25 mouse cellular contexts compared by ENCODE assay signal in genomic region chr1:37009880-37010279, GRCm38 (mm10). TPM values are rescaled to one million over a fixed set of nuclear protein-coding genes. Genes with fewer than 3 reads are reported as not detected.
A peak's percentile ranks its signal among the peaks of the same experiment; 100 is the strongest.
DNase-seq lines count a peak whose midpoint lies in the region; ATAC-seq and TF ChIP-seq lines count a peak whose summit lies in the region.
"Had no signal": no experiment of that assay in that cellular context is flagged by ENCODE, and none has a peak within 500 bp of the region (broad histone marks: within the 10 kb centered on the region; RNA-seq: fewer than 3 reads in every experiment).

No protein-coding gene starts in this region.

- intact Hi-C loops in heart, postnatal 10 days (cut with DNase I), result no loop called here

- no peak for TF ChIP-seq POLR2A in myocyte (IDR thresholded peaks at IDR 0.05; ENCODE audit: insufficient read length, low read depth)

- H3K36me3 ChIP-seq in embryonic facial prominence, embryonic 14.5 days (ENCODE audit: control insufficient read depth, insufficient read depth, low read length), result no peaks in the 10 kb centered on the region
- no peaks in the 10 kb centered on the region for H3K36me3 ChIP-seq in embryonic facial prominence, embryonic 10.5 days (replicated peaks)
- H3K36me3 ChIP-seq in myocyte (ENCODE audit: control insufficient read depth, insufficient read depth), result no peaks in the 10 kb centered on the region
- H3K36me3 ChIP-seq: embryonic facial prominence, embryonic 13.5 days; heart, embryonic 10.5 days; hindbrain, embryonic 13.5 days had no signal

- H3K4me3 ChIP-seq in embryonic facial prominence, embryonic 14.5 days (ENCODE audit: low read depth, low read length), result no peak overlapping the region
- no peak overlapping the region for H3K4me3 ChIP-seq in embryonic facial prominence, embryonic 10.5 days
- H3K4me3 ChIP-seq in myocyte, result no peak overlapping the region
- H3K4me3 ChIP-seq: embryonic facial prominence, embryonic 13.5 days; forebrain, embryonic 13.5 days; heart, embryonic 10.5 days; hindbrain, embryonic 13.5 days had no signal

- 59% methylated on average over 10 of the region's 10 CpGs for WGBS in embryonic facial prominence, embryonic 14.5 days
- WGBS in embryonic facial prominence, embryonic 10.5 days, result 79% methylated on average over 10 of the region's 10 CpGs

- ATAC-seq in embryonic facial prominence, embryonic 14.5 days (ENCODE audit: low read depth), result peak; percentile 30; the same call in 1 of the 2 replicates
- ATAC-seq: CD4-positive, CD25-positive, alpha-beta regulatory T cell, adult 4 months; forebrain, embryonic 13.5 days; forebrain, postnatal 0 days; hindbrain, postnatal 0 days had no signal

- H3K9ac ChIP-seq in embryonic facial prominence, embryonic 14.5 days (ENCODE audit: low read depth, low read length), result no peak overlapping the region
- H3K9ac ChIP-seq: embryonic facial prominence, embryonic 13.5 days; forebrain, embryonic 13.5 days; forebrain, postnatal 0 days; hindbrain, embryonic 13.5 days had no signal

- H3K27me3 ChIP-seq in embryonic facial prominence, embryonic 14.5 days (replicated peaks; ENCODE audit: control insufficient read depth, insufficient read depth, low read length), result no peaks in the 10 kb centered on the region
- H3K27me3 ChIP-seq in embryonic facial prominence, embryonic 10.5 days (replicated peaks; ENCODE audit: low read depth, poor library complexity, severe bottlenecking), result no peaks in the 10 kb centered on the region
- no peaks in the 10 kb centered on the region for H3K27me3 ChIP-seq in myocyte (ENCODE audit: control insufficient read depth, insufficient read depth, insufficient read length)
- H3K27me3 ChIP-seq: embryonic facial prominence, embryonic 13.5 days; forebrain, embryonic 13.5 days; hindbrain, embryonic 13.5 days had no signal

- H3K9me3 ChIP-seq in embryonic facial prominence, embryonic 14.5 days (ENCODE audit: control insufficient read depth, low read length), result no peaks in the 10 kb centered on the region
- H3K9me3 ChIP-seq in embryonic facial prominence, embryonic 10.5 days, result no peaks in the 10 kb centered on the region
- H3K9me3 ChIP-seq: embryonic facial prominence, embryonic 13.5 days; forebrain, embryonic 13.5 days; heart, embryonic 10.5 days; hindbrain, embryonic 13.5 days had no signal

- DNase-seq in embryonic facial prominence, embryonic 14.5 days (ENCODE audit: low spot score), result peak; percentile 29
- DNase-seq in embryonic facial prominence, embryonic 10.5 days (ENCODE audit: low spot score), result no peak
- DNase-seq in heart, adult 11 months, result peak; percentile 78
- DNase-seq in heart, postnatal 10 days, result no peak
- peak; percentile 16 to 20 for DNase-seq in right cerebral cortex, adult 2 months (ENCODE audit: low spot score in 2 of 2)
- DNase-seq in right cerebral cortex, postnatal 4 days, result no peak
- no peak for DNase-seq in thymus, postnatal 4 days
- DNase-seq: adrenal gland, adult 2 months; adrenal gland, postnatal 36 days; B cell, adult 2 months; cerebellum, adult 11 months; cerebellum, adult 8-10 months; cerebellum, postnatal 25 days; forebrain, postnatal 0 days; gastrocnemius, postnatal 36 days; heart, adult 18-20 months; heart, postnatal 14 days had no signal

- no peaks in the 10 kb centered on the region for H3K4me1 ChIP-seq in embryonic facial prominence, embryonic 14.5 days (ENCODE audit: control insufficient read depth, insufficient read depth, low read length)
- H3K4me1 ChIP-seq in embryonic facial prominence, embryonic 10.5 days, result peaks cover 2% of the 10 kb centered on the region; the same call in 1 of the 2 replicates
- H3K4me1 ChIP-seq: embryonic facial prominence, embryonic 13.5 days; forebrain, embryonic 13.5 days; heart, embryonic 10.5 days; hindbrain, embryonic 13.5 days had no signal

- no peaks in the 10 kb centered on the region for H3K79me2 ChIP-seq in myocyte (ENCODE audit: control insufficient read depth, insufficient read depth)

- H3K4me2 ChIP-seq in embryonic facial prominence, embryonic 14.5 days (ENCODE audit: low read depth, low read length), result no peak overlapping the region
- peak overlapping the region; percentile 0 for H3K4me2 ChIP-seq in myocyte (ENCODE audit: low read depth)
- H3K4me2 ChIP-seq: embryonic facial prominence, embryonic 13.5 days; forebrain, embryonic 13.5 days; hindbrain, embryonic 13.5 days had no signal

- no peak overlapping the region for H3ac ChIP-seq in myocyte (ENCODE audit: control insufficient read depth, insufficient read length)

- no peak overlapping the region for H3K27ac ChIP-seq in embryonic facial prominence, embryonic 14.5 days (replicated peaks; ENCODE audit: low read depth, low read length)
- no peak overlapping the region for H3K27ac ChIP-seq in embryonic facial prominence, embryonic 10.5 days (replicated peaks)
- H3K27ac ChIP-seq: embryonic facial prominence, embryonic 13.5 days; forebrain, embryonic 13.5 days; heart, embryonic 10.5 days; hindbrain, embryonic 13.5 days; hindbrain, postnatal 0 days had no signal

TF ChIP-seq in myocyte, 11 proteins besides CTCF, POLR2A, EP300 and RAD21:
- TF ChIP-seq TCF12 (IDR thresholded peaks at IDR 0.05; ENCODE audit: insufficient read depth, poor library complexity, severe bottlenecking) (peak; percentile 9), MYOD1 (IDR thresholded peaks at IDR 0.05; ENCODE audit: control insufficient read depth in 1 of 3, insufficient read length in 2 of 3, low read depth in 2 of 3) (peak in 2 of 3 experiments; percentile 49 to 52), CEBPB (IDR thresholded peaks at IDR 0.05; ENCODE audit: insufficient read depth, poor library complexity, severe bottlenecking) (no peak)

RNA-seq across cellular contexts. Expression of gene Vwa3b, which starts 16.5 kb away (rescaled TPM):
- polyA plus RNA-seq in embryonic facial prominence, embryonic 14.5 days (2014; fragmentation: Nextera tagmentation; extraction: Ambion mirVana), result 2.0 and 2.3 TPM in 2 replicates
- polyA plus RNA-seq in embryonic facial prominence, embryonic 10.5 days (2016; fragmentation: Nextera tagmentation; extraction: Ambion mirVana), result 0.42 and 0.48 TPM in 2 replicates
- total RNA-seq in heart, postnatal 10 days (2021), result under 1 TPM; 0.57 to 0.77 TPM
- polyA plus RNA-seq in myocyte (2012; fragmentation: generic; extraction: Trizol), result not detected
- total RNA-seq: hematopoietic stem cell, adult 5-6 weeks had no signal
- polyA plus RNA-seq: adrenal gland, adult 2 months; heart, embryonic 10.5 days had no signal

Comparison
In these comparisons a context has a peak if more than half of its experiments do, and no peak if none do; other contexts are left out.
1. DNase-seq: peak in embryonic facial prominence, embryonic 14.5 days (single experiment), heart, adult 11 months (single experiment) and right cerebral cortex, adult 2 months (2 of 2); none in embryonic facial prominence, embryonic 10.5 days (single experiment), heart, postnatal 10 days (0 of 2), right cerebral cortex, postnatal 4 days (single experiment) and thymus, postnatal 4 days (single experiment).